Mouse (Mus musculus): Measurements from ENCODE around the gene N4bp2.

DNA sequence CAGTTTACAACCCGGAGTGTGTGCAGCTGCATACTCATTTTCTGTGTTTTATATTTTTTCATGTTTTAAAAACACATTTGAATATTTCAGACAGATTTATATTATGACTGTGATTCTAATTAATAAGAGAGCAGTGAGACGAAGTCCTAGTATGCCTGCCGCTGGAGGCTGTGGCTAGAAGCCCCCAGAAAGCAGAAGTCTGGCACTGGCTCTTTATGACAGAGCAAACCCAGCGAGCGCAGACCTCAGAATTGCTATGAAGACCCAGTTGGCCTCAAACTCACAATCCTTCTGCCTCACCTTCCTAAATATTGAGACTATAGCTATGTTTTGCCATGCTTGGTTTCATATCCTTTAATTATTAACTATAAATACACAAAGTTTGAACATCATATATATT is 64.9 kb downstream of the N4bp2 start:
- TF ChIP-seq CTCF (IDR thresholded peaks at IDR 0.05): no peak
- TF ChIP-seq POLR2A (IDR thresholded peaks at IDR 0.05; ENCODE audit: insufficient read depth, low read depth, low read length): no peak
- no peak for TF ChIP-seq EP300 (IDR thresholded peaks at IDR 0.05; ENCODE audit: insufficient read depth, low read depth, low read length)
